Mouse (Mus musculus) mammary gland, adult 2 months (tissue): Measurements from ENCODE around the gene Nelfcd. TPM values are rescaled to one million over a fixed set of nuclear protein-coding genes. Genes with fewer than 3 reads are reported as not detected.

Source experiments
- polyA plus RNA-seq: library from polyadenylated mRNA; depleted of rRNA; stranded (reverse); fragments of >200 nt; gene quantifications from 2 replicates; pipeline ENCODE4 v1.2.3, GENCODE M21; 2012; ENCODE audit warnings: low replicate concordance; rRNA removed

Gene Nelfcd
- 49.6 and 54.9 TPM in 2 replicates for polyA plus RNA-seq

GRCm38 (mm10) chr2:174415731-174416310 is at the start of gene Nelfcd:
Gene Nelfcd (plus strand): TSS chr2:174415804.

GRCm38 (mm10) chr2:174438737-174439449 is 23.3 kb downstream of the Nelfcd start, which contains the start of gene Ctsz:
Gene Ctsz (minus strand): TSS chr2:174439039.

GRCm38 (mm10) chr2:174450353-174450752 is 34.7 kb downstream of the Nelfcd start, which contains the start of gene Tubb1:
Gene Tubb1 (plus strand): TSS chr2:174450695.

GRCm38 (mm10) chr2:174463789-174464523 is 48.4 kb downstream of the Nelfcd start, which contains the start of gene Atp5e:
Gene Atp5e (minus strand): TSS chr2:174464105.

GRCm38 (mm10) chr2:174472818-174473549 is 57.4 kb downstream of the Nelfcd start, which contains the start of gene Prelid3b:
Gene Prelid3b (minus strand): TSS chr2:174473081.

Other genes starting within 250 kb of the Nelfcd start
- gene Gnas, start 131.5 kb upstream of the Nelfcd start, polyA plus RNA-seq: 840 and 1,142 TPM in 2 replicates
- 0.17 TPM in 1 of 2 replicates, not detected in the other for gene Gm20721, start 69.1 kb upstream of the Nelfcd start, polyA plus RNA-seq
- 253 and 372 TPM in 2 replicates for gene Ctsz, start 23.2 kb downstream of the Nelfcd start, polyA plus RNA-seq
- 0.34 and 0.56 TPM in 2 replicates for gene Tubb1, start 34.9 kb downstream of the Nelfcd start, polyA plus RNA-seq
- 429 and 500 TPM in 2 replicates for gene Atp5e, start 48.3 kb downstream of the Nelfcd start, polyA plus RNA-seq
- gene Prelid3b, start 57.3 kb downstream of the Nelfcd start, polyA plus RNA-seq: 28.4 and 41.9 TPM in 2 replicates
- gene Zfp831, start 227.7 kb downstream of the Nelfcd start, polyA plus RNA-seq: 2.1 and 4.0 TPM in 2 replicates